Mouse (Mus musculus): ENCODE measurements around the gene Bmp2k.

- TF ChIP-seq EP300 (IDR thresholded peaks at IDR 0.05; ENCODE audit: low read depth) (no peak), CTCF (IDR thresholded peaks at IDR 0.05; ENCODE audit: low read depth) (no peak)
Observed at GRCm38 (mm10) chr5:96962252-96962933, 35.1 kb upstream of the Bmp2k start.
